Mouse (Mus musculus) hindbrain, embryonic 10.5 days (tissue): ENCODE measurements around the gene Msrb1. TPM values are rescaled to one million over a fixed set of nuclear protein-coding genes. Genes with fewer than 3 reads are reported as not detected.

Experiments used
- DNase-seq: peaks from one replicate; pipeline ENCODE4 v3.0.0-alpha.2; 2017; ENCODE audit warnings: low spot score
- H3K27ac ChIP-seq: fragments of 300-500 bp; sonication (generic); 2 replicates; pipeline ENCODE4 v1.5.1; 2016; ENCODE audit warnings: mild to moderate bottlenecking, moderate library complexity
- H3K27me3 ChIP-seq: fragments of 300-500 bp; sonication (generic); 2 replicates; pipeline ENCODE4 v1.6.1; 2016; ENCODE audit warnings: mild to moderate bottlenecking; ENCODE audit not compliant: poor library complexity, insufficient read depth, severe bottlenecking
- H3K36me3 ChIP-seq: fragments of 300-500 bp; sonication (generic); 2 replicates; pipeline ENCODE4 v1.6.1; 2016; ENCODE audit warnings: mild to moderate bottlenecking, moderate library complexity
- H3K4me1 ChIP-seq: fragments of 300-500 bp; sonication (generic); replicated peaks from 2 replicates; pipeline ENCODE4 v1.6.1; 2016; ENCODE audit warnings: mild to moderate bottlenecking
- H3K4me3 ChIP-seq: fragments of 300-500 bp; sonication (generic); 2 replicates; pipeline ENCODE4 v1.5.1; 2016; ENCODE audit warnings: mild to moderate bottlenecking, moderate library complexity
- H3K9me3 ChIP-seq: fragments of 300-500 bp; sonication (generic); 2 replicates; pipeline ENCODE4 v1.6.1; 2016; ENCODE audit warnings: mild to moderate bottlenecking, moderate library complexity
- whole genome bisulfite sequencing: fragments of 180-500 bp; shearing (Covaris S2); methylation state at CpG from one replicate; pipeline ENCODE4 v1.1.7; 2016; 5-methylcytosine and 5-hydroxymethylcytosine counted together
- polyA plus RNA-seq: library from polyadenylated mRNA; unstranded; fragments of >200 nt; fragmentation: Nextera tagmentation; extraction: Ambion mirVana; gene quantifications from 2 replicates; pipeline ENCODE4 v1.2.1, GENCODE M21; 2016

Msrb1 gene
- polyA plus RNA-seq, 1 experiment from 2014 or later: 23.4 TPM

- H3K4me3 ChIP-seq: no peak overlapping the region
- H3K4me1 ChIP-seq: peaks cover 16% of the 10 kb centered on the region
- H3K9me3 ChIP-seq: no peaks in the 10 kb centered on the region
- WGBS: 55% methylated on average over 22 of the region's 22 CpGs
- 0 out of 2 replicates have a peak, but pooled peaks cover 13% of the 10 kb centered on the region for H3K27me3 ChIP-seq
- H3K36me3 ChIP-seq: no peaks in the 10 kb centered on the region
- DNase-seq: no peak
- peak overlapping the region; percentile 62 for H3K27ac ChIP-seq
These were observed 28.8 kb downstream of the Msrb1 start for GRCm38 (mm10) chr17:24765016-24765905.

DNA sequence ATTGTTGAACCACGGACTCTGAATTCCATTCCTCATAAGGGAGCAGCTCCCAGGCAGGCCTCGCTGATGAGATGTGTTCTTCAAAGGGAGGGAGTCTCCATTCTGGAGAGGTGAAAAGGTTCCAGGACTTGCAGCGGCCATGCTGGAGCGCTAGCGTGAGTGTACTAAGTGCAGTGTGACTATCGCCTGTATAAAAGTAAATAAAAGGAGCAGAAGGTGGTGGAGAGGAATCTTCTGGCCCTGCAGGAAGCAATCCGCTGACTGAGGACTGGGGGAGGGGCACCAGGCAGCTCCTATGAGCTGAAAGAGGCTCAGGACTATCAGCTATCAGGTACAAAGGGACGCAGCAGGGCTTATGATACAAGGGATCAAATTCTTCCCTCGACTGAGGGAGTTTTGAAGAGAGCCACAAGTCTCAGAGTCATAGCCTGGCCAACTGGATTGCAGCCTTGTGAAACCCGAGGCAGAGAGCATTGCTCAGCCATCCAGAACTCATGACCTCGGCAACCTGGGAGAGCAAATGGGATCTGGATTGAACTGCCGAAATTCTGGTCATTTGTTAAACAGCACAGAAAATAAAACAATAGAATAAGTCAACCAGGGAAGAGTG is 29.9 kb downstream of the Msrb1 start:
- Histone ChIP-seq H3K4me1 (peaks cover 16% of the 10 kb centered on the region), H3K4me3 (no peak overlapping the region), H3K36me3 (no peaks in the 10 kb centered on the region), H3K27me3 (0 out of 2 replicates have a peak, but pooled peaks cover 7% of the 10 kb centered on the region), H3K27ac (peak overlapping the region; percentile 66), H3K9me3 (no peaks in the 10 kb centered on the region)
- DNase-seq: no peak
- WGBS: 24% methylated on average over 12 of the region's 12 CpGs

- WGBS: 40% methylated on average over 3 of the region's 3 CpGs
- peaks cover 16% of the 10 kb centered on the region for H3K4me1 ChIP-seq
- H3K9me3 ChIP-seq: no peaks in the 10 kb centered on the region
- H3K27ac ChIP-seq: no peak overlapping the region
- no peak for DNase-seq
- no peak overlapping the region for H3K4me3 ChIP-seq
- H3K27me3 ChIP-seq: 0 out of 2 replicates have a peak, but pooled peaks cover 7% of the 10 kb centered on the region
- no peaks in the 10 kb centered on the region for H3K36me3 ChIP-seq
These were observed 32.7 kb downstream of the Msrb1 start for GRCm38 (mm10) chr17:24769146-24769545.

GRCm38 (mm10) chr17:24773241-24773640 is 36.8 kb downstream of the Msrb1 start:
- 81% methylated on average over 5 of the region's 5 CpGs for WGBS
- Histone ChIP-seq H3K9me3 (no peaks in the 10 kb centered on the region), H3K36me3 (no peaks in the 10 kb centered on the region), H3K27ac (no peak overlapping the region), H3K4me3 (no peak overlapping the region), H3K27me3 (0 out of 2 replicates have a peak, but pooled peaks cover 7% of the 10 kb centered on the region), H3K4me1 (no peaks in the 10 kb centered on the region)
- DNase-seq: no peak

DNA sequence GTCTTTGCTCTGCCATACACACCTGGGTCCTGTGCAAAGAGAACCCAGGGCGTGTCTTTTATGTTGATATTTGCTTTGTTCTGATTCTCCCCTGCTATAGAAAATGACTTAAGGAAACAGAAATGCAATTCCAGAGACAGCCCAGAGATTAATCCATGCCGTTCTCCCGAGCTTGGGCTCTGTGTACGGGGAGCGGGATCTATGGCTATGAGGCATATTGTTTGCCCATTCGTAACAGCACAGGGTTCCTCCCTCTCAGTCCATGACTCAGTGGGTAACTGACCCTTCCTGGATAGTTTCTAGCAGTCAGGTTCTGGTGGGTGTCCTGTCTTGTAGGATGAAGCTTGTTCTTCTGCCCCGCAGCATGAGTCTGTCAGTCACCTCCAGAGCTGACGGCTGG is 38.7 kb downstream of the Msrb1 start:
- Histone ChIP-seq H3K4me1 (no peaks in the 10 kb centered on the region), H3K27me3 (no peaks in the 10 kb centered on the region), H3K4me3 (no peak overlapping the region), H3K36me3 (no peaks in the 10 kb centered on the region), H3K27ac (no peak overlapping the region), H3K9me3 (no peaks in the 10 kb centered on the region)
- 85% methylated on average over 8 of the region's 8 CpGs for WGBS
- no peak for DNase-seq

DNA sequence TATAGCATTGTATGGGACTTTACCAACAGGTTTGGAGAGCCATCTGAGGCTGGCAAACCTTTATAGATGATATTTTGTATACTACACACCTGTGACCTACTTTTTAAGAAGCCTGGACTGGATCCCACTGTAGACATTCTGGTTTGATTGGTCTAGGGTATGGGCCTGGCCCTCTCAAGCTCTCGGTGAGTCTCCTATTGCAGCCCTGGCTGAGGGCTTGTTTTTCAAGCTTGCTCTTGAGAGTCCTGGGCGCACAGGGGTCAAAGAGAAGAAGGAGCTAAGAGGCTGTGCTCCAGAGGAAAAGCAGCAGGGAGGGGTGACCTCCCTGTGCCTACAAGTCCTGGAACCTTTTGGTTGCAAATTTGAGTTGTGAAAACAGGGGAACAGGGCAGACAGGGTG is 40.6 kb downstream of the Msrb1 start:
- H3K27me3 ChIP-seq: no peaks in the 10 kb centered on the region
- 75% methylated on average over 2 of the region's 2 CpGs for WGBS
- no peak overlapping the region for H3K4me3 ChIP-seq
- no peaks in the 10 kb centered on the region for H3K9me3 ChIP-seq
- no peaks in the 10 kb centered on the region for H3K36me3 ChIP-seq
- no peak overlapping the region for H3K27ac ChIP-seq
- H3K4me1 ChIP-seq: no peaks in the 10 kb centered on the region
- no peak for DNase-seq

DNA sequence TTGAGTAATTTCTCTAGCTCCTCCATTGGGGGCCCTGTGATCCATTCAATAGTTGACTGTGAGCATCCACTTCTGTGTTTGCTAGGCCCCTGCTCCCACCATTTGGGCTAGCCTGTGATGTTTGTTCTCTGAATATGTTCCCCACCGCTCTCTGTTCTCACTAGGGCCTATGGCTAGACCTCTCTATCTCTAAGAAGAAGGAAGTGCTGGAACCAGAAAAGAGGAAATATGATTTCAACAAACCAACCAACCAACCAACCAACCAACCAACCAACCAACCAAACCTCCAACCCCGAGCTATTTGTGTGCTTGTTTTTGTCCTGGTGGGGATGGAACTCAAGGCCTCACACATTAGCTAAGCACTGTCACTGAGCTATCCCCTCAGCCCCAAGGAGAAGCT is 44.4 kb downstream of the Msrb1 start:
- 85% methylated on average over 2 of the region's 2 CpGs for WGBS
- no peaks in the 10 kb centered on the region for H3K36me3 ChIP-seq
- H3K9me3 ChIP-seq: no peaks in the 10 kb centered on the region
- H3K27ac ChIP-seq: no peak overlapping the region
- no peak for DNase-seq
- H3K4me1 ChIP-seq: no peaks in the 10 kb centered on the region
- H3K4me3 ChIP-seq: no peak overlapping the region
- no peaks in the 10 kb centered on the region for H3K27me3 ChIP-seq

DNA sequence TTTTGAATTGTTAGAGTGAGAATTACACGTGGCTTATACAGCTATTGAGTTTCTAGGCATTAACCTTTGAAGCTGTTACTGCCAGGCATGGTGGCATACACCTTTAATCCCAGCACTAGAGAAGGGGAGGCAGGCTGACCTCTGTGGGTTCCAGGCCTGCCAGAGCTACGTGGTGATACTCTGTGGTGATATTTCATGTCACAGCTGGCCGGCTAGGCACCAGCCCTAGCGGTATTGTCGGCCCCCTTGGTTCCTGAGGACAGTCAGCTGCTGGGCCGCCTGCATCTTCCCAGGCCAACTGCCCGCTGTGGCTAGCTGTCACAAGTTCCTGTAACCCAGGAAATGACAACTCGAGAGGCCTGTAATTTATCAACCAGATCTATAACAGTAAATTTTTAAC is 55.7 kb downstream of the Msrb1 start:
- H3K9me3 ChIP-seq: no peaks in the 10 kb centered on the region
- no peaks in the 10 kb centered on the region for H3K27me3 ChIP-seq
- H3K36me3 ChIP-seq: no peaks in the 10 kb centered on the region
- H3K27ac ChIP-seq: no peak overlapping the region
- H3K4me3 ChIP-seq: no peak overlapping the region
- 76% methylated on average over 8 of the region's 8 CpGs for WGBS
- H3K4me1 ChIP-seq: no peaks in the 10 kb centered on the region
- DNase-seq: no peak

Other genes starting within 250 kb of the Msrb1 start
- 6.8 and 10.2 TPM in 2 replicates for gene Caskin1, start 248.0 kb upstream of the Msrb1 start, polyA plus RNA-seq
- 93.6 and 96.4 TPM in 2 replicates for gene Traf7, start 208.7 kb upstream of the Msrb1 start, polyA plus RNA-seq
- gene Rab26, start 202.4 kb upstream of the Msrb1 start, polyA plus RNA-seq: 1.8 and 3.0 TPM in 2 replicates
- 11.9 and 21.7 TPM in 2 replicates for gene Pkd1, start 186.8 kb upstream of the Msrb1 start, polyA plus RNA-seq
- 64.1 and 86.9 TPM in 2 replicates for gene Tsc2, start 104.0 kb upstream of the Msrb1 start, polyA plus RNA-seq
- gene Nthl1, start 104.0 kb upstream of the Msrb1 start, polyA plus RNA-seq: 19.9 and 27.1 TPM in 2 replicates
- gene Slc9a3r2, start 86.3 kb upstream of the Msrb1 start, polyA plus RNA-seq: 34.2 and 39.2 TPM in 2 replicates
- gene Npw, start 78.2 kb upstream of the Msrb1 start, polyA plus RNA-seq: not detected in 2 replicates
- 26.2 and 28.6 TPM in 2 replicates for gene Zfp598, start 67.0 kb upstream of the Msrb1 start, polyA plus RNA-seq
- gene Syngr3, start 46.7 kb upstream of the Msrb1 start, polyA plus RNA-seq: 9.2 and 15.1 TPM in 2 replicates
- 49.7 and 50.9 TPM in 2 replicates for gene Gfer, start 40.5 kb upstream of the Msrb1 start, polyA plus RNA-seq
- 1.5 and 1.8 TPM in 2 replicates for gene Noxo1, start 40.4 kb upstream of the Msrb1 start, polyA plus RNA-seq
- 133 and 140 TPM in 2 replicates for gene Tbl3, start 29.0 kb upstream of the Msrb1 start, polyA plus RNA-seq
- 0.22 TPM in 2 replicates for gene Rnf151, start 18.6 kb upstream of the Msrb1 start, polyA plus RNA-seq
- 1,403 and 1,781 TPM in 2 replicates for gene Rps2, start 18.5 kb upstream of the Msrb1 start, polyA plus RNA-seq
- 212 and 240 TPM in 2 replicates for gene Ndufb10, start 12.2 kb upstream of the Msrb1 start, polyA plus RNA-seq
- gene Rpl3l, start 8.8 kb upstream of the Msrb1 start, polyA plus RNA-seq: not detected in 2 replicates
- gene Hs3st6, start 16.3 kb downstream of the Msrb1 start, polyA plus RNA-seq: 1.5 and 2.0 TPM in 2 replicates
- 0.10 TPM in 1 of 2 replicates, not detected in the other for gene Meiob, start 67.6 kb downstream of the Msrb1 start, polyA plus RNA-seq
- 30.7 and 34.3 TPM in 2 replicates for gene Hagh, start 103.5 kb downstream of the Msrb1 start, polyA plus RNA-seq
- gene Fahd1, start 113.7 kb downstream of the Msrb1 start, polyA plus RNA-seq: 18.4 and 20.7 TPM in 2 replicates
- 0.58 and 0.65 TPM in 2 replicates for gene Igfals, start 129.4 kb downstream of the Msrb1 start, polyA plus RNA-seq
- 90.0 and 95.5 TPM in 2 replicates for gene Nubp2, start 149.7 kb downstream of the Msrb1 start, polyA plus RNA-seq
- gene Spsb3, start 150.0 kb downstream of the Msrb1 start, polyA plus RNA-seq: 48.9 and 53.4 TPM in 2 replicates
- gene Eme2, start 158.4 kb downstream of the Msrb1 start, polyA plus RNA-seq: 30.8 and 36.3 TPM in 2 replicates
- gene Mrps34, start 158.5 kb downstream of the Msrb1 start, polyA plus RNA-seq: 96.7 and 102 TPM in 2 replicates
- 44.7 and 46.5 TPM in 2 replicates for gene Nme3, start 159.9 kb downstream of the Msrb1 start, polyA plus RNA-seq
- gene Mapk8ip3, start 200.3 kb downstream of the Msrb1 start, polyA plus RNA-seq: 51.4 and 61.7 TPM in 2 replicates
- gene Jpt2, start 224.0 kb downstream of the Msrb1 start, polyA plus RNA-seq: 358 and 426 TPM in 2 replicates